Mouse (Mus musculus) lung, postnatal 10 days (tissue): ENCODE data around the gene Olfr1351.
"Not testable (repeated sequence)": the region's sequence is repeated elsewhere in the genome, so short reads cannot be mapped to it uniquely, and the experiment has no call there.

Experiments
- DNase-seq: peaks from one replicate; pipeline ENCODE4 v3.0.0; 2021

Olfr1351 gene

DNA sequence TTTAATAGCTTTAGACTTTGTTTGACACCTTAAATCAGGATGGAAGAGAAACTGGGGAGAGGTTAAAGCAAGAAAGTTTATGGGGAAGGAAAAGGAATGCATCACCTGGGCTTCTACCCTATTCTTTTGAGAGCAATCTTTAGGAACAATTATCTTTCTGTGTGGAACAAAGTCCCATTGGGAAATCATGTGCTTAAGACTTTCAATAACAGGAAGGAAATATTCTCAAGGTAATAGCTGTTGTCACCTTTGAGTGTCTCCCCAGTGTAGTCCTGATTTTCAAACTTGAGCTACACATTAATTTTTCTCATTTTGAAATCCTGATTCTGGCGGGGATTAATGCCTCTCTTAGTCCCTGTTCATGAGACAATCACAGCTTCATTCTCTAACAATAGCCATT, at the start of gene Olfr1351:
TSS of gene Olfr1351 (plus strand) at position 301 of the 400 bp plus-strand sequence.
- DNase-seq: no peak

DNA sequence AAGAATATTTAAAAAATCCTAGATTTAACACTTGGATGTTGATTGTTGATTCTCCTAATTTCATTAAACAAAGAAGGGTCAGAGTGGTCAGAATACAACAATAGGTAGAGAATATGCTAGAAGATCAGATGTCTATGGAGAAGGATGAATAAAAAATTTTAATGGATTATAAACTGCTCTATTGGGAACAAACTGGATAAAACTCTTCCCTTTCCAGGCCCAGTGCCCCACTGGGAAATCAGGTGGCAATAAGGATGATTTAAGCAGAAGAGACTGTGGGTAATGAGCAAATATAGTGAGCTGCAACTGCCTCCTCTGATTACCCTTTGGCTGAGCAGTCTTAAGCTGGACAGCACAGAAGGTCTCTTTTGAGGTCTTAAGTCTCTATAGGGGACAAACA, 49.3 kb upstream of the Olfr1351 start, which contains the start of gene Olfr1353:
TSS of gene Olfr1353 (plus strand) at position 301 of the 400 bp plus-strand sequence.
- DNase-seq: not testable (repeated sequence)

DNA sequence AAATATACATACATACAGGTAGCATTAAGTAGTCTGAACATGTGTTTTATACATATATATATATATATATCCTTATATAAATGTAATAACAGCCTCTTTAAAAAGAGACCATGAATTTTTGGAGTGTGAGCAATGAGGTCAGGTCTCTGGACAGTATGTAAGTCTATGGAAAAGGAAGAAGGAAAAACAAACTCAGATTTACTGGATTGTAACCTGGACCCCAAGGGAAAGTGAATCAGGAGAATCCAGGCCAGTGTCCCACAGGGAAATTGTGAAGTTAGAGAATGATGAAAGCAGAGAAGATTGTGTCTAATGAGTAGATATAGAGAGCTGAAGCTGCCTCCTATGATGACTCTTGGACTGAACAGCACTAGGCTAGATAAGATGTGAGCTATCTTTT, 31.5 kb upstream of the Olfr1351 start, which contains the start of gene Olfr1352:
TSS of gene Olfr1352 (plus strand) at position 301 of the 400 bp plus-strand sequence.
- no peak for DNase-seq

DNA sequence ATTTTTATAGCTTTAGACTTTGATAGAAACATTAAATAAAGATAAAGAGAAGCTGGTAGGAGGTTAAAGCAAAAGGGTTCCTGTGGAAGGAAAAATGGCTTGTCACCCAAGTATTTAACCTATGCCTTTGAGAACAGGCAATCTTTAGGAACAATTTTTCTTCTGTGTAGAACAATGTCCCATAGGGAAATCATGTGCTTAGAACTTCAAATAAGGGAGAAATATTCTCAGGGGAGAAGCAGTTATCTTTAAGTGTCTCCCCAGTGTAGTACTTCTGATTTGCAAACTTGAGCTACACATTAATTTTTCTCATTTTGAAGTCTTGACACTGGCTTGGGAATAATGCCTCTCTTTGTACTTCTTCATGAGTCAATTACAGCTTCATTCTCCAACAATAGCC, 16.2 kb downstream of the Olfr1351 start, which contains the start of gene Olfr57:
TSS of gene Olfr57 (plus strand) at position 301 of the 400 bp plus-strand sequence.
- no peak for DNase-seq

DNA sequence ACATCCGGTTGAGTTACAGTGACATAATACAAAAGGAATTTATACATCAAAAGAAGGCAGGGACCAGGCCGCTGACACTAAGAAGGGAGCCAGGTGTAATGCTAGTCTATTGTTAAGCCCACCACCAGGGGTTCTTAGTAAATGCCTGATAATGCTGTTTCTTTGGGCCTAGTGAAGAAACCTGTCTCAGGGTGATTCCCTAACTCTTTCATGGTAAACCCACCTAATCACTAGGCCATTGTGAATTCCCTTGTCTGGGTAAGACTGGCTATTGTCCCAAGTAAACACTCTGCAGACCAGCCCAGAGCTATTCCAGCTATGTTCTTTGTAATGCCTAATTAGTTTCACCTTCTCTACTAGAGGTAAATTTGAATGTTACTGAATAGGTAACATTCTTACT, 30.2 kb downstream of the Olfr1351 start:
- not testable (repeated sequence) for DNase-seq

DNA sequence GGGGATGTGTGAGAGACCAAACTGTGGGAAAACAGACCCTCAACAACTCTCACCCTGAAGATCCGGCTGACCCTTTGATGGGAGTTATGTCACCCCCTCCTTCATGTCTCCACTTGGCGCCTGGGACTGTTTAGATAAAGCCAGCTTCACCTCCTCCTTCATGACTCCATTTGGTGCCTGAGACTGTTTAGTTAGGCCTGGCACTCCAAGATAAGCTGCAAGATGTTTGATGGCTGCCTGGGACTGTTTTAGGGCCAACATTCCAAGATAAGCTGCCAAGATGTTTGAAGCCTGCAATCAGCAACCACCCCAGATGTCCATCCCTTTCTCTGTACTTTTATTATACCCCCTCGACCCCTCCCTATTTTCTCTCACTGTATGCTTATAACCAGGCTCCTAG, 45.1 kb downstream of the Olfr1351 start:
- not testable (repeated sequence) for DNase-seq
